Mouse (Mus musculus): ENCODE results near the gene Hoxd13.

Hoxd13 gene

DNA sequence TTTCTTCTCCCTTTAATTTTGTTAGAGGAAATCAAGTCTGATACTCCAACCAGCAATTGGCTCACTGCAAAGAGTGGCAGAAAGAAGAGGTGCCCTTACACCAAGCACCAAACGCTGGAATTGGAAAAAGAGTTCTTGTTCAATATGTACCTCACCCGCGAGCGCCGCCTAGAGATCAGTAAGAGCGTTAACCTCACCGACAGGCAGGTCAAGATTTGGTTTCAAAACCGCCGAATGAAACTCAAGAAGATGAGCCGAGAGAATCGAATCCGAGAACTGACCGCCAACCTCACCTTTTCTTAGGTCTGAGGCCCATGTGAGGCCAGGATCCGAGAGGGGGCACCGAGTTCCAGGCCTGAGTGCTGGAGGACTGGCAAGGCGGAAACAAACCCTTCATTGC is 26.0 kb downstream of the Hoxd13 start:
- DNase-seq (ENCODE audit: low spot score), result no peak

DNA sequence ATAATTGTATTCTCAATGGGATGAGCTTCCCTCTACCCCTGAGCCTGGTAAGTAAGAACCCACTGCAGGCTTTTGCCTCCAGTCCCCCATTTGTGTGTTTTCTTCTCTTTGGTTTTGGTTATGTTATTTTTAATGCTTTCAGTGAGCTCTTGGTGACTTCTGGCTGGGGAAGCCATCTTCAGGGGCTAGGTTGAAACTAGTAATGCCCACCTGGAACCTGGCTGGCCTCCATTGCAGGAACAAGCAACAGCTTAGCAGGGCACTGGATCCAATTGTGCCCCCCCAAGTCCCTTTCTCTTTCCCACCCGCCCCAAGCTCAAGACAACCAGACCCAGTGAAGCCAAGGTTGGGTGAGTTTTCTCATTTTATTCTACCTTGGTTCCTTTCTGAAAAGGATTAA is 27.3 kb downstream of the Hoxd13 start:
- DNase-seq (ENCODE audit: low spot score), result no peak

DNA sequence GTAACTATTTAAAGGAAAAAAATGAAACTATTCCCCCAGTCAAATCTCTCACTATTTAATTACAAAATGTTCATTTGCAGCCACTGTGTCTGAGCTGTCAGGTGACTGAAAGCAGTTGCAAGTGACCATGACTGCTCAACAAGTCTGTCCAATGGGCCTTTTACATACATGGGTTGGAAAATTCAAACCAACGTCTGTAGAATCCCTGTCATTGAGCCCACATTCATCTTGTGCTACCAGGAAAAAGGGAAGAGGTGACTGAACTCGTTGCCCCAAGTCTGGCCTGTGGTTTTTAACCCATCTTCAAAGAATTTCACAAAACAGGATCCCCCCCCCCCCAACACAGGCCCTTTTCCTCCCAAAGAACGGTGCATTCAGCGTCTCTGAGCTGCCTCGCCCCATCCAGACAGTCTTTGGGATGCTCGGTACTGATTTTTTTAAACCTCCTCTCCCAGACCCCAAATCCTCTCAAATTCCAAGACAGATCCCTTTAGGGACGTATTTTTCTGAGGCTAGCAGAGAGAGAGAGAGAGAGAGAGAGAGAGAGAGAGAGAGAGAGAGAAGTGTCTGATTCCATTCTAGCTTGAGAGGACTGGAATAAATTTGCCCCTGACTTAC is 27.8 kb downstream of the Hoxd13 start:
- no peak for DNase-seq (ENCODE audit: low spot score)

DNA sequence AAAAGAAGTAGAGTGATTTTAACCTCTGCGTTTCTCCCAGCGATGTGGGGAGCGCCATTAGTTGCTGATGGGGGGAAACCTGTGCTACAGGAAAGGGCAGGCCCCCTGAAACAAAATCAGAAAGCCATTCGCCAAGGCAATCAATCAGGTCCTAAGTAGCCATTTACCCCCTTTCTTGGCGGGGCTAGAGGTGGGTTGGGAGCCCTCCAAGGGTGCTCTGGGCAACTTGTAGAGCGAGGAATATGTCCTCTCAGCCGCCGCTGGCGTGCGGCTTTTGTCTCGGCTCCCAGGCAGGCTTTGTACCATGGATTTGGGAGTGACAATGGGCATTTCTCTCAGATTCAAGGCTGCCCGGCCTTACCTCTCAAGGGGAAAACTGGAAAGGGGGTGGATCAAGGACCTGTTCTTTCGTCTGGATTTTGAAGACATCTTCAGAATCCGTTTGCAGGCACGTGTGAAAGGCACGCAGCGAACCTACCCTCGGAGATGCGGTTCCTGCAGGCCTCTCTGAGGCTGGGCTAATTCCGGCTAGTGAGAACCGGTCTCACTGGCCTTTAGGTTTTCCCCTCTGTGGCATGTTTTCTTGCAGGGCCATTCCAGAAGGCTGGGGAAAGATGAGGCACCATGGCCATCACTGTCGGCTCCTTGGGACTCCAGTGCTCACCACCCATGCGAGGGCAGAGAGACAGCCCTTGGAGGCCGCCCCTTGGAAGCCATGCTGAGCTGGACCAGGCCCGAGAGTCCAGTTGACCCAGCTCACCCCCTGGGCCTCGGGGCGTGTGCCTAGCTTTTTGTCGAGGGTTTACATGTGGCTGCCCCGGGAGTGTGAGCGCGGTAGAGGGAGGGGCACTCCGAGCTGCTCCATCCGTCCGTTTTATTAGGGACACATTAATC is 28.6 kb downstream of the Hoxd13 start:
- DNase-seq (ENCODE audit: low spot score), result no peak

DNA sequence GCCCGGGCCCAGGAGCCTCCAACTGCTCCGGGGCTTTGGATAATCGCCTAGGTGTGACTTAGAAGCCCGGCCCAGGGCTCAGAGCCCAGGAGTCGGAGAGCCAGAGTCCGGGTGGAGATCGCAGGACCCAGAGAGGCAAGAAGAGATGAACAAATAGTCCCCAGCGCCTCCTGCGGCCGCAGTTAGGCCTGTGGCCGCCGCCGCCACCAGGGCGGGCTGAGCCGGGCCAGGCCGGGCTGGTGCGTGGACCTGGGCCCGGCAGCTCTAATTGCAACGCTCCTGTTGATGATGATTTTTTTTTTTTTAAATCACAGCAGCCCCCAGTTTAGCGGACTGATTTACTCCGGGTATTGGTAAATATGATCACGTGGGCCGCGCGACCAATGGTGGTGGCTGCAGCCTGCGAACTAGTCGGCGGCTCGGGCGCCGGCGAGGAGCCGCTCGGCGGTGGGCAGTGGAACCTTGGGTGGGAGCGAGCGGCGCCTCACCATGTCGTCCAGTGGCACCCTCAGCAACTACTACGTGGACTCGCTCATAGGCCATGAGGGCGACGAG is 29.5 kb downstream of the Hoxd13 start, which contains the start of gene Hoxd9:
TSS of gene Hoxd9 (plus strand) at position 161 of the 555 bp plus-strand sequence.
- DNase-seq (ENCODE audit: low spot score), result no peak

DNA sequence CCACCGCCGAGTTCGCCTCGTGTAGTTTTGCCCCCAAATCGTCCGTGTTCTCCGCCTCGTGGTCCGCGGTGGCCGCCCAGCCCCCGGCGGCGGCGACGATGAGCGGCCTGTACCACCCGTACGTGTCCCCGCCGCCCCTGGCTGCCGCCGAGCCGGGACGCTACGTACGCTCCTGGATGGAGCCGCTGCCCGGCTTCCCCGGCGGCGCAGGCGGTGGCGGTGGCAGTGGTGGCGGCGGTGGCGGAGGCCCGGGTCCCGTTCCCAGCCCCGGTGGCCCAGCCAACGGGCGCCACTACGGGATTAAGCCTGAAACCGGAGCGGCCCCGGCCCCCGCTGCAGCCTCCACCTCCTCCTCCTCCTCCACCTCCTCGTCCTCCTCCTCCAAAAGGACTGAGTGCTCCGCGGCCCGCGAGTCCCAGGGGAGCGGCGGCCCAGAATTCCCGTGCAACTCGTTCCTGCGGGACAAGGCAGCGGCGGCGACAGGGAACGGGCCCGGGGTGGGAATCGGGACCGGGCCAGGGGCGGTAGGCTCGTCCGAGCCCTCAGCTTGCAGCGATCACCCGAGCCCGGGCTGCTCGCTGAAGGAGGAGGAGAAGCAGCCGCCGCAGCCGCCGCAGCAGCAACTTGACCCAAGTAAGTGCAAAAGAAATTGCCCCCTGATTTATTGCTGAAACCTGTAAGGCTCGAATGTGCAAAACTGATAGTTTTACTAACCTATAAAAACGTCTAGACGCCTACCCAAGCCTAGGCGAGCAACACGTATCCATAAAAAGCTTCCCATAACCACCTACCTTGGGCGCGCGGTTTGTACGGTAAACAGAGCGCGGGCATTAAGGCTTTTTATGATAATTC is 30.3 kb downstream of the Hoxd13 start:
- no peak for DNase-seq (ENCODE audit: low spot score)

DNA sequence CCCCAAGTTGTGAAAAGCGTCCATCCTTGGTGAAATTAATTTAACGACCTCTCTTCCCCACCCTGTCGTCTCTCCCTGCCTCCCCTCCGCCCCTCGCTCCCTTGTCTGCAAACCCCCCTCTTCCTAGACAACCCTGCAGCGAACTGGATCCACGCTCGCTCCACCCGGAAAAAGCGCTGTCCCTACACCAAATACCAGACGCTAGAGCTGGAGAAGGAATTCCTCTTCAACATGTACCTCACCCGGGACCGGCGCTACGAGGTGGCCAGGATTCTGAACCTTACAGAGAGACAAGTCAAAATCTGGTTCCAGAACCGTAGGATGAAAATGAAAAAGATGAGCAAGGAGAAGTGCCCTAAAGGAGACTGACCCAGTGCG is 30.9 kb downstream of the Hoxd13 start:
- no peak for DNase-seq (ENCODE audit: low spot score)

DNA sequence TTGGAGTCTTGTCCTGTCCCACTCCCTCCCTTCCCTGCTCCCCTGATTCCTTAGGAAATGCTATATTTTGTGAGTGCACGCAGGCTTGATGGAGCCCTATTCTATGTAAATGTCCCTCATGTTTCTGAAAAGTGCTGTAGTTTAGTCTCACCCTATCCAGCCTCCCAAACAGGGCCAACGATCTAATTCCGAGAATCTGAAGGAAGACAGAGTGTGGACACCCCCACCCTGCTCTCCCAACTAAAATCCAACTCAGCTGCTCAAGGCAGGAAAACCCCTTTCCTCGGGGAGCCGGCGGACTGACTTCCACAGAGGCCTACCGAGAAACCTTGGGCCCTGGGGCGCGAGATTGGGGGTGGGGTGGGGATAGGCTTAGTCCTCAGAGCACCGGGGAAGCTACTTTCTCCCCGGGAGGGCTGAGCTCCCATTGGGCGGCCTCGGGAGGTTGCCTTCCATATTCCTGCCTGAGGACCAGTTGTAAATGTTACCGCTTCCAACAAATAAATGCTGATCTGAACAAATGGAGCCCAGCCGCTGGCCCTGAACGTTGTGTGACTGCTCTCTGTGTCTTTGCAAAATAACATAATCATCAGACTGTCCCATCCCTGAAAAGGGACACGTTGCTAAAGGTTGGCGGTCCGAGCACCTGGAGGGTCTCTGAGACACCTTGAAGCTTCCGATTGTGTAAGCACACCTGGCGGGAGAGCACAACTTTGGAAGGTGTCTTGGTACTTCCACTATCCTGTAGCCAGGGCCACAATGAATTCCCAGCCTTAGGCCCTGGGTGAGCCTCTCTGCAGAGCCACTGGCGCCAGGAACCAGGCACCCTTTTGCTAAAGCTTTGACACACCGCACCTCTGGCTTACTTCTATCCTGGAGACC is 31.8 kb downstream of the Hoxd13 start:
- no peak for DNase-seq (ENCODE audit: low spot score)

DNA sequence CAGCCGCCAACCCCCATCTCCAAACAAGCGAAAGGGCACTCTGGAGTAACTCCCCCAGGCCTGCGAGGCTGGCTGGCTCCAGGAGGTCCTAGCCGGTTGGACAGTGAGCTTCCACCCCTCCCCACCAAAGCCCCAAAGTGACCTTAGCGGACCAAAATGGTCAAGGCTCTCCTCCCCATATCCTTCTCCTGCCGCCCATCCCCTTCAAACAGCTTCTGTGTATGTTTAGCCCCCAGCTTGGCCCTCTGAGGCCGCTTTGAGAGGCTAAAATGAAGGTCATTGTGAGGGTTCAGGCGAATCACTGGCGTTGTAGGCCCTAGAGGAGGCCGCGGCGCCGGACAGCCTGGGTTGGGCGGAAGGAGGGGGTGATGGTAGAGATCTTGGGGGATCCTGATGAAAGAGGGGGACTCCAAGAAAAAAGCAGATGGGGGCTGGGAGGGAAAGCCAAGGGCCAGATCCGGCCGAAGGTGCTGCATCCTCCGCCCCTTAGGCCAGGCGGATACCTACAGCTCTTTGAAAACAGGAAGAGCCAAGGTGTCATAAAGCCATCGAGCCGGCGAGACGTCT is 32.5 kb downstream of the Hoxd13 start:
- DNase-seq (ENCODE audit: low spot score), result no peak

DNA sequence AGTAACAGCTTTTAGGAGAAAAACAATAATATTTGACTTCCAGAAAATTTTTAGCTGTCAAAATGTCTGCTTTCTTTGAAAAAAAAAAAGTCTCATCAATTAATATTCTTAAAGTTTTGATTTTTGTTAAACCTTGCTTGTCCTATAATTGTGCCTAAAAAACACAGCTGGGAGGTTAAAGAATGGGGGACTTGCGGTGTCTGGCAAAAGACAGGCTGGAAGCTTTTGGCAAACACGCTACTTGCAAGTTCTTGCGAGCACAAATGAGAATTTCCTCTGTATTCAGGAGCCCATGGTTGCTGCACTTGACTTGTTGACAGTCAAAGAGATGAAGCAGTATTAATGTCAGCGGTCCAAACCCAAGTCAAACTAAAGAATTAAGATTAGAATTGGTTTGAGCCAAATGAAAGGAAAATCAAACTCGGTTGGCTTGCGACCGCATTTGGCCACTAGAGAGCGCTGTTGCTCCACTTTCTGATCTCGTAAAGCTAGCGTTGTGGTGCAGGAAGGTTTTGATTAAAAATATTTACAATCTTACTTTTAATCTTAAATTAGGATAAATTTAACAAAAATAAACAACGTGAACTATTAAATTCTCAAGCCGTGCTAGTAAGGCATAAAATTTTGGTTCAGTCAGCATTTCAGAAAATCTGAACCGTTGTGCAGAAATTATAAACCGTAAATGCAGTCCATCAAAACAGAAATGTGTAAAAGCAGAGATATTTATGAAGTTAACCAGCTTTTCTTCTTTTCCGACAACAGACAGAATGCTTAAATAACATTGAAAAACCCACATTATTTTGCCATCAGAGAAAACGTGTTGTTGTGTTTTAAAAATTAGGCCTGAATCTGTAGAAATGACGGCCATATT is 34.1 kb downstream of the Hoxd13 start:
- DNase-seq (ENCODE audit: low spot score), result no peak

DNA sequence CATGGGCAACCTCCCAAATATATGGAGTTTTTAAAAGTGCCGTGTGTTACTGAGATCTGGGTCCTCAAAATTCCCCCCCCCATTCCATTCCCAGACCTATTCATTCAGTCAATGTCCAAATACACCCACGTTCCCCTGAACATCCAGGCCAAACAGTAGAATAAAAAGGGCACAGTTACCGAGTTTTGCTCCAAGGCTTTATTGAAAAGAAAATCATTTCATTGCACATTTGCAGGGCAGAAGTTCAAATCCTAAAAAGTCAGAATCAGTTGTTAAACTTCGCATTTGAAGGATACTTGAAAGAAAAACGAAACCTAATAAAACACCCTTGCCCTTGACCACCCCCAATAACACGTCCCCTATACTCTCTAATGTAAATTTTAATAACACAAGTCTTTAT is 34.7 kb downstream of the Hoxd13 start:
- DNase-seq (ENCODE audit: low spot score), result no peak

DNA sequence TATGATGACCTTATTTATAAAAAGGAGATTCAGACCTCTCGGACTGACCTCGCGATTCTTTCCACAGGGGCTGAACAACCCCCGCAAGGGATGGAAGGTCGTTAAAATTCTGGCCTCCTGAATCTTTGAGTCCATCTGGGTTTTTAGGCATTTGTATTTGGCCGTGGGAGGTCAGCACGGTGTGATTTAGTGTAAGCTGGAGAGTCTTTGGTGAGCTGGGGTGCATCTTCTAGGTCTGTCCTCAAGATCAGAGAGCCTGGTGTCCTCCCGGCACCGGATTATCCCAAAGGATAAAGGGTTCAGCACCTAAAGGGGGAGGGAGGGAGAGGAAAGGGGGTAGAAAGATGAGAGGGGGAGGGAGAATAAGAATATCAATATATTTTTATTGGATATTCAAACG is 35.2 kb downstream of the Hoxd13 start:
- DNase-seq (ENCODE audit: low spot score), result no peak

DNA sequence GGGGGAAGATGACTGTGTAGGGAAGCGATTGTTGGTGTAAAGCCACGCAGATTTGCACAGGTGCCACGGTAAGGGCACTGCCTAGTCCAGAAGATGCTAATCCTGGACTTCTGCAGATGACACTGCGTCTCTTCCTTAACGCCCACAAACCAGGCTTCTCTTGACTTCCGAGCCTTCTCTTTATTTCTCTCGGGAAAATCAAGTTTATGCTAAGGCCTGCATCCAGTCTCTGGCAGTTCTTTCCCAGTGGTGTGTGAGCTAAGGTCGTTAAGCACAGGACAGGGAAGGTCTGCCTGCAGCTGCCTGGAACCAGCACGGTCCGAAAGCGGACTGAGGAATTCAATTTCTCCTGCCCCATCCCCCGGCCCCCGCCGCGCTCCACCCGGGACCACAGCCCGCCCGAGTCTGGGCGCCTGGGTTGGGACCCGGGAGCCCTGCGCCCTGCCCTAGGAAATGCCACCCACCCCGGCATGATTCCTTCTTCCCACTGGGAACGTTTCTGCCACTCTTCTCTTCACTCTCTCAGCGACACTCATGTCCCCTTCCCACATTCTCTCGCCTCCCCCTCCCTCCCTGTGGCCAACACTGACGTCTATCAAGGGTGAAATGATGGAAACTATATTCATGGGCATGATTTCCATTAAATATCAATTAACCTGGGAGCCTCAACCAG is 35.7 kb downstream of the Hoxd13 start:
- no peak for DNase-seq (ENCODE audit: low spot score)

DNA sequence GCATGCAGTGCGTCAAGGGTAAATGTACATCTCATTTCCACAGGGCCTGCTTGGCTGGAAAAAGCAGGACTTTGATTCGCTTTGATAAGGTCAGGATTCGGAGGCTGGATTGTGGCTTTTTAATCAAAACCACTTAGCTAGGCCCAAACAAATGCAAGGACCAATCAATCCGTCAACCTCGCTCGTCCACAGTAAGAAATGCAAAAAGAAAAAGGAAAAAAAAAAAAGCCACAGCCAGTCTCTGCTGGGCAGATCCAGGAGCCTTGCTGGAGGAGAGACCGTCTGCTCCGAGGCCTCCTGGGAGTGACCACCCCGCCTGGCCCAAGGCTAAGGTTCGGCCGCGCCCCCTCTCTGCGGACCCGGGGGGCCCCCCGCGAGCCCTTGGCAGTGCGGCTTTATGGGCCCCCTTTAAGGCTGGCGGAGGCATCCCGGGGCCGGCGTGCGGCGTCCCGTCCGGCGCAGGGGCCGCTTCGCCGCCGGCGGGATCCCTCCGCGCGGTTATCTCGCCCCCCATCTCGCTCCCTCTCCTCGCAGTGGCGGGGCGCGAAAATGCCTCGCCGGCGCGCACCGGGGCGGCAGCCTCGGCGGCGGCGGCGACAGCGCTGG is 36.4 kb downstream of the Hoxd13 start, which contains the start of gene Hoxd8:
TSS of gene Hoxd8 (plus strand) at position 223 of the 606 bp plus-strand sequence.
- DNase-seq (ENCODE audit: low spot score), result peak; percentile 72

DNA sequence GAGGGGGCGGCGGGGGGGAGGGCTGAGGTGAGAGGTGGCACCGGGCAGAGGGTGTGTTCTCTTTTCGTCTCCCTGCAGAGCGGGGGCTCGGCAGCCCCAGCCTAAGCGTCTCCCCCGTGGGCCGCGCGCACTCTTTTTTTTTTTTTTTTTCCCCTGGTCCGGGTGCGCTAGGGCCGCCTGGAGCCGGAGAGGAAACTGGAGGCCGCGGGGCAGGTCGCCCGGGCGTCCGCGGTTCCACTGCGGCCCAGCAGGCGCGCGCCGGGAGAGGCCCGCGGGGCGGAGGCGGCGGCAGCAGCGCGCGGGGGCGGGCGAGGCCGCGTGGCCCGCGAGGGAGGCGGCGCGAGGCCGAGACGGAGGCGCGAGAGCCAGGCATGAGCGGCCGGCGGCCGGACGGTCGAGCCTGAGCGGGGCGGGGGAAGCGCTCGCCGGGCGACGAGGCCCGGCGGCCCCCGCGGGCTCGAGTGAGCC is 36.9 kb downstream of the Hoxd13 start:
- DNase-seq (ENCODE audit: low spot score), result no peak

DNA sequence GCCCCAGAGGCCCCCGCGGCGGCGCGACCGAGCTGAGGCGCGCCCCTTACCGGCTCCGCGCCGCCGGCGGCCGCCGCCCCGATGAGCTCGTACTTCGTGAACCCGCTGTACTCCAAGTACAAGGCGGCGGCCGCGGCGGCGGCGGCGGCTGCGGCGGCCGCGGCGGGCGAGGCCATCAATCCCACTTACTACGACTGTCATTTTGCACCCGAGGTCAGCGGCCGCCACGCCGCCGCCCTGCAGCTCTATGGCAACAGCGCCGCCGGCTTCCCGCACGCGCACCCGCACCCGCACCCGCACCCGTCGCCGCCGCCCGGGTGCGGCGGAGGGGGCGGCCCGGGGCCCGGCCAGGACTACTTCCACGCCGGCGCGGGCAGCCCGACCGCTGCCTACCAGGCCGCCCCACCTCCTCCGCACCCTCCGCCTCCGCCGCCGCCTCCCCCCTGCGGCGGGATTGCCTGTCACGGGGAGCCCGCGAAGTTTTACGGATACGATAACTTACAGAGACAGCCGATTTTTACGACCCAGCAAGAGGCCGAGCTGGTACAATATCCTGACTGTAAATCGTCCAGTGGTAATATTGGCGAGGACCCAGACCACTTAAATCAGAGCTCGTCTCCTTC is 37.5 kb downstream of the Hoxd13 start:
- DNase-seq (ENCODE audit: low spot score), result no peak

DNA sequence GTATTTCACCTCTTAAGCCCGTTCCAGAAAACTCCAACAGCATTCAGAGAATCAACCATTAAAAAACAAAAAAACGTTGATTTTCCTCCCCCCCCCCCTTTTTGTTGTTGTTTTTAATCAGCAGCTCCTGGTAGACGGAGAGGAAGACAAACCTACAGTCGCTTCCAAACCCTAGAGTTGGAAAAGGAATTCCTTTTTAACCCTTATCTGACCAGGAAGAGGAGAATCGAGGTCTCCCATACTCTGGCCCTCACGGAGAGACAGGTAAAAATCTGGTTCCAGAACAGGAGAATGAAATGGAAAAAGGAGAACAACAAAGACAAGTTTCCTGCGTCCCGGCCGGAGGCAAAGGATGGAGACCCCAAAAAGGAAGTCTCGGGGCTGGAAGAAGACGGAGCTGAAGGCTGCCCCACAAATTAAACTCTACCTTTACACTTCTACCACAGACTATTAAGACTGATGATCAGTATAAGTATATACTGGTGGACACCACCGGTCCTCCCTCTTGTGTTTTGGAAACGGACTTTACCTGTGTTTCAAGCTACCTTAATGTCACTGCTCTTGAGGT is 38.4 kb downstream of the Hoxd13 start:
- DNase-seq (ENCODE audit: low spot score), result no peak

DNA sequence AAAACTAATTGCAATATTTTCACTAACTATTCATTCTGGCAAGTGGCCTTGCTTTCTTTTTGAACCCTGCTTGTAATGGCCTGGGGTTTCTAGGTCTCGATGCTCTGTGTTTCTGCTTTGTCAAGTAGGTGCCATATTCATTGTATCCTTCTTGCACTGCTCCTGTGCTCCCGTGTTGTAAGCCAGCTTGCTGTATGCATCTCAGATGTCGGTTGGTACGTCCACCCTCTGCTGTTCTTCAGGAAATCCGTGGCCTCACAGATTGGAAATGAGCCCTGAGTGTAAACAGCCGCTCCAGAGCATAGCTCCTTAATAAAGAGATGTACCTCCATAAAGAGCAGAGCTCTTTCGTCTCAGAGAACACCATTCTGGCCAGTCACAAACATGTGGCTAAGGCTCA is 39.5 kb downstream of the Hoxd13 start:
- DNase-seq (ENCODE audit: low spot score), result no peak
